Mouse (Mus musculus): ENCODE measurements around the gene Mllt11.

DNA sequence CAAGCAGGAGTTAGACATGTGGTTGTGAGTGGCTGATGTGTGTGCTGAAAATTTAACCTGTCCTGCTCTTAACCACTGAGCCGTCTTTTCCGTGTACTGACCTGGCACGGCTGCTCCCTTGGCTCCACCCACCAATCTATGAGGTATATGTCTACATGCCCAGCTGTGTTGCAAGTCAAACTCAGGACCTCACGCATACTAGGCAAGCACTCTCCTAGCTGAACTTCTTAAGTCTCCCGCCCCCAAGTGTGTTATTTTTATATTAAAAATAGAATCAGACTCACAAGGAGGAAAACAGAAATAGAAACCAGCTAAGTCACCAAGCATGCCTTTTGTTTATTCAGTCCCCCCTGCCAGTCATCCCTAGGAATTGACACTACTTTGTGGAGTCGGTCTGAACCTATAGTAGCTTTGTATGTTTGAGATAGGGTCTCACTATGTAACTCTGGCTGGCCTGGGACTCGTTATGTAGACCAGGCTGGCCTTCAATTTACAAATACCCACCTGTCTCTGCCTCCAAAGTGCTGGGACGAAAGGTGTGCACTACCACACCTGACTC, 5.6 kb upstream of the Mllt11 start:
- no peak for TF ChIP-seq CTCF (IDR thresholded peaks at IDR 0.05; ENCODE audit: low read depth, low read length)
- no peak for TF ChIP-seq POLR2A (IDR thresholded peaks at IDR 0.05; ENCODE audit: borderline replicate concordance, low read depth, low read length)
